Mouse (Mus musculus) frontal cortex, postnatal 10 days (tissue): ENCODE results near the gene Coa5.

Experiments used
- DNase-seq, 2 experiments: peaks; one replicate each; pipeline ENCODE4 v3.0.0; 2022; ENCODE audit warnings: low spot score in 2 of 2, mixed read lengths in 1 of 2

Gene Coa5

GRCm38 (mm10) chr1:37430297-37430840, 466 bp upstream of the Coa5 start:
- no peak for DNase-seq

GRCm38 (mm10) chr1:37428911-37429310, 992 bp downstream of the Coa5 start:
- DNase-seq = no peak

GRCm38 (mm10) chr1:37427144-37427875, 2.6 kb downstream of the Coa5 start:
- DNase-seq = no peak

- DNase-seq = peak in 1 of 2 experiments; percentile 27
These were observed 10.5 kb downstream of the Coa5 start for GRCm38 (mm10) chr1:37419420-37419819.

GRCm38 (mm10) chr1:37415394-37415793, 14.5 kb downstream of the Coa5 start:
- DNase-seq = no peak

- no peak for DNase-seq
These were observed 20.3 kb downstream of the Coa5 start for GRCm38 (mm10) chr1:37409647-37410046.

GRCm38 (mm10) chr1:37408678-37409077, 21.2 kb downstream of the Coa5 start:
- DNase-seq = no peak

- DNase-seq = no peak
These were observed 21.8 kb downstream of the Coa5 start for GRCm38 (mm10) chr1:37408059-37408458.

- DNase-seq = no peak
These were observed 22.7 kb downstream of the Coa5 start for GRCm38 (mm10) chr1:37407228-37407627.

GRCm38 (mm10) chr1:37405137-37405536, 24.8 kb downstream of the Coa5 start:
- DNase-seq = no peak

- peak in 1 of 2 experiments; percentile 49 for DNase-seq
These were observed 28.2 kb downstream of the Coa5 start for GRCm38 (mm10) chr1:37401687-37402086.

GRCm38 (mm10) chr1:37399734-37400133, 30.2 kb downstream of the Coa5 start:
- DNase-seq = no peak

GRCm38 (mm10) chr1:37398961-37399360, 30.9 kb downstream of the Coa5 start:
- no peak for DNase-seq

GRCm38 (mm10) chr1:37396481-37396880, 33.4 kb downstream of the Coa5 start:
- DNase-seq = no peak

- DNase-seq = peak; percentile 28 to 62
These were observed 36.7 kb downstream of the Coa5 start for GRCm38 (mm10) chr1:37393174-37393573.

- DNase-seq = no peak
These were observed 43.4 kb downstream of the Coa5 start for GRCm38 (mm10) chr1:37386448-37386971.

- no peak for DNase-seq
These were observed 45.6 kb downstream of the Coa5 start for GRCm38 (mm10) chr1:37384304-37384703.

- no peak for DNase-seq
These were observed 49.0 kb downstream of the Coa5 start for GRCm38 (mm10) chr1:37380913-37381312.

GRCm38 (mm10) chr1:37379536-37379935, 50.4 kb downstream of the Coa5 start:
- no peak for DNase-seq

GRCm38 (mm10) chr1:37378095-37378494, 51.8 kb downstream of the Coa5 start:
- no peak for DNase-seq

GRCm38 (mm10) chr1:37376751-37377150, 53.2 kb downstream of the Coa5 start:
- DNase-seq = no peak

GRCm38 (mm10) chr1:37376177-37376576, 53.7 kb downstream of the Coa5 start:
- no peak for DNase-seq

GRCm38 (mm10) chr1:37368768-37369385, 61.0 kb downstream of the Coa5 start:
- DNase-seq = no peak
